Mouse (Mus musculus) cerebellum, adult 2 months (tissue): ENCODE measurements around the gene 5430427O19Rik.

Experiments
- CTCF ChIP-seq: fragments of 200-500 bp; IDR thresholded peaks from 2 replicates; pipeline ENCODE4 v1.5.1; 2011; ENCODE audit warnings: low read depth, mild to moderate bottlenecking, control low read depth, low read length, moderate library complexity, borderline replicate concordance; ENCODE audit not compliant: insufficient read depth
- POLR2A ChIP-seq: fragments of 200-500 bp; IDR thresholded peaks from 2 replicates; pipeline ENCODE4 v1.6.1; 2011; ENCODE audit warnings: low read length, control low read depth, borderline replicate concordance; ENCODE audit not compliant: insufficient read depth

DNA sequence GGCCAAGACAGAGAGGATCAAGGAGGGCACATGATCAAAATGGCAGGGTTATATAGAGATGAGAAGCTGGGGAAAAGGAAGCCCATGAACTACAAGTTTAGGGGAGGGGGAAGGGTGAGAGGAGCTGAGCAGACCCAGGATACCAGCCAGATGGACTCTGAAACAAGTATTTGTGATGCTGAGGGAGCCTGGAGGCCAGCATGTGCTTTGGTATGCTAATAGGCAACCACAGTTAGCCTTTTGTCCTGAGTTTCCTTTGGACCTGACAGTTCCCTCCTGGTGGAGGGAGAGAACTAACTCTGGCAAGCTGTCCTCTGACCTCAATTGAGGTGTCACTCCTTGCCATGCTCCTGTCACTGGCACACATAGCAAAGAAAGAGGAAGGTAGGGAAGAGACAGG is 41.2 kb upstream of the 5430427O19Rik start:
- TF ChIP-seq POLR2A (no peak), CTCF (no peak)
